Mouse (Mus musculus) spleen, postnatal 4 days (tissue): Measurements from ENCODE around the gene Cd69.
A peak's percentile ranks its signal among the peaks of the same experiment; 100 is the strongest.

ENCODE experiments used
- DNase-seq, 2 experiments: peaks; one replicate each; pipeline ENCODE4 v3.0.0; 2022; ENCODE audit warnings: low spot score in 2 of 2

Gene Cd69

DNA sequence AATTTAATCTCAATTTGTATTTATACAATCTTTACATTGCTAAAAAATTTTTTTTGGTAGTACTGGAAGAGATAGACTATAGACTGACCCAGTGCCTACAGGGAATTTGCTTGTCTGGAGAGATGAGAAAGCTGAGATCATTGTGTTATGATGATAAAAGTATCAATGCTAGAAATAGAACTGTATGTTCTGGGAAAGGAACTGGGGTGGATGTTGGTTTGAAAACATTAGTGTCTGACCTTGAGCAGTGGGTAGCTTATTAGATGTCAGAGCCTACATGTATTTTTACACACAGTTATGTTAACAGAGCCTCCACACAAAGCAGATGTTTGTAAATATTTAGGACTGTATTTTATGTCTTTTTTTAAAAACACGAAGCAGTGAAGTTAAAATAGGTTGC lies 51.1 kb downstream of the Cd69 start:
- DNase-seq = no peak

DNA sequence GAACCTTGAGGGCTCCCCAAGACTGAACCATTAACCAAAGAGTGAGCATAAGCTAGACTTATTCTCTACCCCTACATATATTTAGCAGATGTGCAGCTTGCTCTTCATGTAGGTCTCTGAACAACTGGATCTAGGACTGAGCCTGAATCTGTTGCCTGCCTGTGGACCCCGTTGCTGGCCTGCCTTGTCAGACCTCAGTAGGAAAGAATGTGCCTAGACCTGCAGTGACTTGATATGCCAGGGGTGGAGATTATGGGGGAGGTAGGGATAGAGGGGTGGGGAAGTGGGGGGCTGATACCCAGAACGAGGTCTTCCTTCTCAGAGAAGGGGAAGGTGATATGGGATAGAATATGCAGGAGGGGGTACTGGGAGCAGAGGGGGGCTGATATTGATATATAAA lies 51.6 kb downstream of the Cd69 start:
- DNase-seq = no peak

DNA sequence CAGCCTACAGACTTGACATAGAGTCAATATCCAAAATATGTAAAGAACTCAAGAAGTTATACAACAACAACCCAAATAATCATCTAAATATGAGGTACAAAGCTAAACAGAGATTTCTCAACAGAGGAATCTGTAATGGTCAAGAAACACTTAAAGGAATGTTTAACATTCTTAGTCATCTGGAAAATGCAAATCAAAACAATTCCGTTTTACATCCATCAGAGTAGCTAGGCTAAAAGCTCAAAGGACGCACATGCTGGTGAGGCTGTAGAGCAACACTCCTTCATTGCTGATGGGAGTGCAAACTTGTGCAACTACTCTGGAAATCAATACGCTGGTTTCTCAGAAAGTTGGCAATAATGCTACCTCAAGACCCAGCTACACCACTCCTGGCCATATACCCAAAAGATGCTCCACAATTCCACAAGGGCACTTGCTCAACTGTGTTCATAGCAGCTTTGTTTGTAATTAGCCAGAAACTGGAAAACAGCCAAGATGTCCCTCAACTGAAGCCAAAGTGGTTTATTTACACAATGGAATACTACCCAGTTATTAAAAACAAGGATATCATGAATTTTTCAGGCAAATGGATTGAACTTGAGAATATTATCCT lies 52.9 kb downstream of the Cd69 start:
- no peak for DNase-seq

DNA sequence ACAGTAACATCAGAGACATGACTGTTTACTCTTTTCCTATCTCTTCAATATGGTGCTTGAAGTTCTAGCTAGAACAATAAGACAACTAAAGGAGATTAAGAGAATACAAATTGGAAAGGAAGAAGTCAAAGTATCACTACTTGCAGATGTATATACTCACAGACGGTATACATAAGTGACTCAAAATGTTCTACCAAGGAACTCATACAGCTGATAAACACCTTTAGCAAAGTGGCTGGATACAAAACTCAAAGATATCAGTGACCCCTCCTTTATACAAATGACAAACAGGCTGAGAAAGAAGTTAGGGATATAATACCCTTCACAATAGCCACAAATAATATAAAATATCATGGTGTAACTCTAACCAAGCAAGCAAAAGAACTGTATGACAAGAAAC lies 54.2 kb downstream of the Cd69 start:
- no peak for DNase-seq

- DNase-seq = peak in 1 of 2 experiments; percentile 55
These were observed 55.2 kb downstream of the Cd69 start for GRCm38 (mm10) chr6:129219897-129220517.

GRCm38 (mm10) chr6:129218191-129218696 lies 57.0 kb downstream of the Cd69 start:
- no peak for DNase-seq
